Mouse (Mus musculus) testis, postnatal 10 days (tissue): ENCODE measurements at regions not wholly inside any gene's neighbourhood (a gene's known extent, or its start where the extent isn't known, plus 50 kb on each side); places are given as distances from the start of the nearest gene placed in this dataset.

Experiments used
- DNase-seq: peaks from one replicate; pipeline ENCODE4 v3.0.0; 2021; ENCODE audit warnings: low spot score

GRCm38 (mm10) chr5:54741440-54741839 lies 743.1 kb downstream of the Stim2 start:
- no peak for DNase-seq

GRCm38 (mm10) chr5:54746973-54747372 lies 748.7 kb downstream of the Stim2 start:
- DNase-seq: no peak

- DNase-seq: no peak
These were observed 755.1 kb downstream of the Stim2 start for GRCm38 (mm10) chr5:54753372-54753771.

- DNase-seq: no peak
These were observed 761.4 kb downstream of the Stim2 start for GRCm38 (mm10) chr5:54759657-54760056.

GRCm38 (mm10) chr5:54763019-54763418 lies 764.7 kb downstream of the Stim2 start:
- no peak for DNase-seq

- DNase-seq: peak; percentile 61
These were observed 798.7 kb downstream of the Stim2 start for GRCm38 (mm10) chr5:54796953-54797450.

GRCm38 (mm10) chr5:54827076-54827475 lies 828.8 kb downstream of the Stim2 start:
- no peak for DNase-seq
